Mouse (Mus musculus) heart, embryonic 10.5 days (tissue): ENCODE measurements at regions not wholly inside any gene's neighbourhood (a gene's known extent, or its start where the extent isn't known, plus 50 kb on each side); places are given as distances from the start of the nearest gene placed in this dataset.

Experiments used
- DNase-seq: peaks from one replicate; pipeline ENCODE4 v3.0.0-alpha.2; 2017; ENCODE audit warnings: low spot score
- H3K27ac ChIP-seq: fragments of 300-500 bp; sonication (generic); 2 replicates; pipeline ENCODE4 v1.5.1; 2016; ENCODE audit warnings: mild to moderate bottlenecking
- H3K27me3 ChIP-seq: fragments of 300-500 bp; sonication (generic); 2 replicates; pipeline ENCODE4 v1.6.1; 2016; ENCODE audit warnings: mild to moderate bottlenecking; ENCODE audit not compliant: poor library complexity, insufficient read depth, severe bottlenecking
- H3K36me3 ChIP-seq: fragments of 300-500 bp; sonication (generic); 2 replicates; pipeline ENCODE4 v1.6.1; 2016; ENCODE audit warnings: mild to moderate bottlenecking, moderate library complexity
- H3K4me1 ChIP-seq: fragments of 300-500 bp; sonication (generic); 2 replicates; pipeline ENCODE4 v1.6.1; 2016; ENCODE audit warnings: mild to moderate bottlenecking
- H3K4me3 ChIP-seq: fragments of 300-500 bp; sonication (generic); 2 replicates; pipeline ENCODE4 v1.5.1; 2016; ENCODE audit warnings: mild to moderate bottlenecking, moderate library complexity
- H3K9me3 ChIP-seq: fragments of 300-500 bp; sonication (generic); 2 replicates; pipeline ENCODE4 v1.6.1; 2016; ENCODE audit warnings: mild to moderate bottlenecking, moderate library complexity
- WGBS: fragments of 180-500 bp; shearing (Covaris S2); methylation state at CpG from one replicate; pipeline ENCODE4 v1.1.7; 2016; 5-methylcytosine and 5-hydroxymethylcytosine counted together

- Histone ChIP-seq H3K27me3 (no peaks in the 10 kb centered on the region), H3K27ac (peak overlapping the region; percentile 47; the same call in 1 of the 2 replicates), H3K4me1 (peaks cover 7% of the 10 kb centered on the region; the same call in 1 of the 2 replicates), H3K36me3 (no peaks in the 10 kb centered on the region), H3K4me3 (no peak overlapping the region), H3K9me3 (no peaks in the 10 kb centered on the region)
- whole genome bisulfite sequencing = 38% methylated on average over 6 of the region's 6 CpGs
- no peak for DNase-seq
These were observed 247.6 kb downstream of the Tox3 start for GRCm38 (mm10) chr8:90100509-90100908.

GRCm38 (mm10) chr8:90082630-90083029 lies 265.5 kb downstream of the Tox3 start:
- H3K27me3 ChIP-seq = no peaks in the 10 kb centered on the region
- DNase-seq = no peak
- H3K4me3 ChIP-seq = no peak overlapping the region
- no peaks in the 10 kb centered on the region for H3K4me1 ChIP-seq
- H3K9me3 ChIP-seq = no peaks in the 10 kb centered on the region
- no peaks in the 10 kb centered on the region for H3K36me3 ChIP-seq
- H3K27ac ChIP-seq = no peak overlapping the region
- WGBS = 83% methylated on average over 5 of the region's 5 CpGs

GRCm38 (mm10) chr8:90076381-90076780 lies 271.8 kb downstream of the Tox3 start:
- Histone ChIP-seq H3K9me3 (no peaks in the 10 kb centered on the region), H3K4me3 (no peak overlapping the region), H3K36me3 (no peaks in the 10 kb centered on the region), H3K27ac (no peak overlapping the region), H3K27me3 (no peaks in the 10 kb centered on the region), H3K4me1 (peaks cover 7% of the 10 kb centered on the region; the same call in 1 of the 2 replicates)
- DNase-seq = no peak

DNA sequence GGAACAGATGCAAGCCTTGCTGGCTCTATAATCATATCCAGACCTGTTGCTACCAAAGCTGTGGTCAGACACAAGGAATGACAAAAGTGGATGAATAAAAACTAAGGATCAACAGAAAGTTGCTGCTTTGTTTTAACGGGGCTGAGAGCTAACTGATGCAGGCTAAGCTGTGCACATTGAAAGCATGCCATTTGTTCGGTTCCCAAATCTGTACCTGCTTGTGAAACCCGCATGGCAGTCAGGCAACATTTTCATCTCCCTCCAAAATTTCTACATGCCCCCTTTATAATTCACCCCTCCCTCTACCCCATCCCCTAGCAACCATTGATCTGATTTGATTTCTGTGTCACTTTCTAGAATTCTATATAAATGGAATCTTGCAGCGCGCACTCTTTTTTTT lies 272.3 kb downstream of the Tox3 start:
- Histone ChIP-seq H3K27ac (no peak overlapping the region), H3K36me3 (no peaks in the 10 kb centered on the region), H3K9me3 (no peaks in the 10 kb centered on the region), H3K4me3 (no peak overlapping the region), H3K4me1 (peaks cover 7% of the 10 kb centered on the region; the same call in 1 of the 2 replicates), H3K27me3 (no peaks in the 10 kb centered on the region)
- DNase-seq = no peak
- 88% methylated on average over 5 of the region's 5 CpGs for WGBS

DNA sequence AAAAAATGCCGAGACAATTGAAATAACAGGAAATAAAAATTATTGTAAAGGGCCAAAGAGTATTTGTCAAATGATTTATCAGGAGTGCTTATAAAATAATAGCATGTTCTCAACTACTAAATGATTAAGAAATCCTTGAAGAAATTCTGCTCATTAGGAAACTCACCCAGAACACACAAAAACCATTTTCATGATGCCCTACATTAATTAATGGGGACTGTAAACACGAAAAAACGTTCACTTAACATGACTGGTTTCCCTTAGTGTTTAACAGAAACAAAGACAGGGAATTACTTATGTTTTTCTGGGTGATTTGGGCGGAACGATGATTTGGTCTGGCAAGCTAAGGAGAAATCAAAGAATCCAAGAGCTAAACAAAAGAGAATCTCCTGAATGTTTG lies 278.1 kb downstream of the Tox3 start:
- H3K4me3 ChIP-seq = no peak overlapping the region
- H3K36me3 ChIP-seq = no peaks in the 10 kb centered on the region
- WGBS = 78% methylated on average over 5 of the region's 5 CpGs
- no peak overlapping the region for H3K27ac ChIP-seq
- H3K4me1 ChIP-seq = peaks cover 7% of the 10 kb centered on the region; the same call in 1 of the 2 replicates
- no peak for DNase-seq
- H3K9me3 ChIP-seq = no peaks in the 10 kb centered on the region
- H3K27me3 ChIP-seq = no peaks in the 10 kb centered on the region

DNA sequence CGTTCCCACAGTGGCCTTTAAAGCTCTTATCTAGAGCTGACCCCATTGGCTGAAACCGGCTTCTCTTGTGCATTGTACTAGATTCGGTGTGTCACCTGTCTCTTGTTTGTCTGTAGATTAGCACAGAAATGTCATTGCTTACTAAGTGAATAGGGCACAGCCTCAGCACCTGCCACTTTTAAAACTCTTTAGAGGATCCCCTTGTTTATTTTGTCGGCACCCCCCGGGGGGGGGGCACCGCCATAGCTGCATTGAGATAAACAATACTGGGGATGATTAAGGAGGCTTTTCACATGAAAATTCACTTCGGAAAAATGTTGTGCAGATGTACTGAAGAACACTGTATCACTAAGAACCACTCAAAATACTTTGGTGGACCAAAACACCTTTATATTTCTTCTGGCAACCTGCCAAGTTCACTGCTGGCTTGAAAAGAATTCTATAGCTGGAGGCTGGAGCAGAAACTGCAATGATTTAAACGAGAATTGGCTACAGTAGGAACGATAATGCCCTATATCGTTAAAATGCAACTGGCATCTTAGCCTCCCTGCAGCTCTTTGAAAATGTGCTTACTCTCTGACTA lies 278.6 kb downstream of the Tox3 start:
- H3K4me3 ChIP-seq = peak overlapping the region; percentile 44; the same call in 1 of the 2 replicates
- H3K9me3 ChIP-seq = no peaks in the 10 kb centered on the region
- H3K27me3 ChIP-seq = no peaks in the 10 kb centered on the region
- no peak for DNase-seq
- no peak overlapping the region for H3K27ac ChIP-seq
- peaks cover 7% of the 10 kb centered on the region; the same call in 1 of the 2 replicates for H3K4me1 ChIP-seq
- 22% methylated on average over 10 of the region's 10 CpGs for WGBS
- H3K36me3 ChIP-seq = no peaks in the 10 kb centered on the region

DNA sequence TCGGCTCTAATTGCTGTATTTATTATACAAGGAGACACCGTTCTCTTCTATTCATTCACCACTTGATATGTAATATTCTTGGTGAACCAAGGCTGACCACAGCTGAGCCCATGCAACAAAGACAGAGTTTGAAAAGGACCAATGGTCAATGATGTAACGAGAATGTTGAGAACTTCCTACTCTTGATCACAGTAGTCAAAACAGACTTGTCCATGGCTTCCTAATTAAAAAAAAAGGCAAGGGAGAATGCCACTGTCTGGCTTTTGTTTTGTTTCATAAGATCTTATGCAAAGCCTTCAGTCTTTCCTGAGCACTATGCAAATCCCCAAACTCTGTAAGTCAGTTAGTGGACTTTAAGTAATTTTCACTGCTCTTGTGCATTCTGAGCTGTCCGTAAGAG lies 279.7 kb downstream of the Tox3 start:
- no peak for DNase-seq
- WGBS = 84% methylated on average over 4 of the region's 4 CpGs
- no peaks in the 10 kb centered on the region for H3K9me3 ChIP-seq

GRCm38 (mm10) chr8:90064381-90064780 lies 283.8 kb downstream of the Tox3 start:
- 80% methylated on average over 6 of the region's 6 CpGs for whole genome bisulfite sequencing
- no peak for DNase-seq
- peaks cover 2% of the 10 kb centered on the region; the same call in 1 of the 2 replicates for H3K4me1 ChIP-seq
- H3K36me3 ChIP-seq = no peaks in the 10 kb centered on the region
- H3K4me3 ChIP-seq = no peak overlapping the region
- H3K9me3 ChIP-seq = no peaks in the 10 kb centered on the region
- no peak overlapping the region for H3K27ac ChIP-seq
- no peaks in the 10 kb centered on the region for H3K27me3 ChIP-seq

More for the DNA sequence above, 279.7 kb downstream of the Tox3 start:
- Histone ChIP-seq H3K36me3 (no peaks in the 10 kb centered on the region), H3K4me3 (no peak overlapping the region), H3K27ac (no peak overlapping the region), H3K27me3 (no peaks in the 10 kb centered on the region), H3K4me1 (peaks cover 7% of the 10 kb centered on the region; the same call in 1 of the 2 replicates)

GRCm38 (mm10) chr8:90063291-90063690 lies 284.9 kb downstream of the Tox3 start:
- DNase-seq = no peak

DNA sequence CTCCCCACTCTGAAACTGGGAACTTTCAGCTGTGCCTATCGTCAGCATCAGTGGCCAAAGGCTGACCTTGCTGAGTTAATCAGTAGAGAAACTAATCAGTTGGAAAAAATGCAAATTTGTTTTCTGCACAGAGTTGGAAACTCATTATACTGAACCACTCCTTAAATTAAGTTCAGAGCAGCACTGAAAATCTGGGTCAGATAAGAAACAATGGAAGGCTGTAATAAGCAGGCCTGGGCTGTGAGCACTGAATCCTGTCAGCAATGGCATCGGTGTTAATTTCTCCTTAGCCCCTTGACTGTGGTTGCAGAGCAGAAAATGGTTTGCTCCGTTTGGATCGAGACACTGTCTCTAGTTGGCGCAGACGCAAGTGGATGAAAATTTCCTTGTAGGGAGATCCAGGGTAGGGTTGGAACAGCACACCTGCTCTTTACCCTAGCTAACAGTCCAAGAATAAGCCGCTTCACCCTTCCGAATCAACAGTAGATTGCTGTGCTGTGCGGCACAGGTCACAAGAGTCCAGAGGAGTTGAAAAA lies 289.4 kb downstream of the Tox3 start:
- H3K4me3 ChIP-seq = no peak overlapping the region
- no peaks in the 10 kb centered on the region for H3K4me1 ChIP-seq
- no peaks in the 10 kb centered on the region for H3K9me3 ChIP-seq
- DNase-seq = no peak
- no peak overlapping the region for H3K27ac ChIP-seq
- no peaks in the 10 kb centered on the region for H3K36me3 ChIP-seq
- WGBS = 76% methylated on average over 9 of the region's 9 CpGs
- H3K27me3 ChIP-seq = no peaks in the 10 kb centered on the region

More at GRCm38 (mm10) chr8:90063291-90063690, 284.9 kb downstream of the Tox3 start:
- Histone ChIP-seq H3K36me3 (no peaks in the 10 kb centered on the region), H3K4me3 (no peak overlapping the region), H3K27me3 (no peaks in the 10 kb centered on the region), H3K9me3 (no peaks in the 10 kb centered on the region), H3K4me1 (no peaks in the 10 kb centered on the region), H3K27ac (no peak overlapping the region)
- WGBS = 79% methylated on average over 1 of the region's 1 CpGs

DNA sequence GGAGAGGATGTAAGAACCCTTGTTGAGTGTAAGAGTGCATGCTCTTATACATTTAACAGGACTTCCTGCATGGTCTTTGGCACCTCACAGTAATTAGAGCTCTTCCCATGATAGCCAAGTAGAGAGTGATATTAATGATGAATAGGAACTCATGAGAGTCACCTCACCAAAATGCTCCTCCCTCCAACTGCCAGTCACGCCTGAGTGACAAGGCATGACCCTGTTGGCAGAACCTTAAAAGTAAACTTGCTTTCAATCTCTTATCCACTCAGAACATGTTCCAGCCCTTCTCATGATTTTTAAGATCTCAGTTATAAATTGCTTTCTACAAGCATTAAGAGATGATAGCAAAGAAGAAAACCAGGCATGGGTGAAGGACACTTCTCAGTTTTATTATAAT lies 291.8 kb downstream of the Tox3 start:
- Histone ChIP-seq H3K27ac (no peak overlapping the region), H3K9me3 (no peaks in the 10 kb centered on the region), H3K4me3 (no peak overlapping the region), H3K27me3 (no peaks in the 10 kb centered on the region), H3K4me1 (no peaks in the 10 kb centered on the region), H3K36me3 (no peaks in the 10 kb centered on the region)
- 73% methylated on average over 1 of the region's 1 CpGs for WGBS
- DNase-seq = no peak

DNA sequence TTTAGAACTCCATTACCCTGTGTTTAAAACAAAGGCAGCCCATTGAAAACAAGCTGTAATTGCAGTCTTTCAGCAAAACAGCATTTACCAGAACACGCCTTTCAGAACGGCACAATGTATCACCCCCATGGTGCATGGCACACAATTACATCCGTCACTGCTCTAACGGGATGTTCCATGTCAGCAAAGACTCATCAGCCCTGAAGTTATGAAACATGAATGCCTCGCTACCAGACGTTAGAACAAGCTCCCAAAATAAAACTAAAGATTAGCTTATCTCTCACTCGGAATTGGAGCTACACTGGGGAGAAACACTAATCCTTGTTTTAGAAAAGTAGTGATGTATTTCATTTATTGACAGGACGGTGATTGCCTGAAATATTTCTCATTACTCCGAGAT lies 301.4 kb downstream of the Tox3 start:
- WGBS = 47% methylated on average over 9 of the region's 9 CpGs
- H3K4me3 ChIP-seq = no peak overlapping the region
- H3K4me1 ChIP-seq = no peaks in the 10 kb centered on the region
- no peak overlapping the region for H3K27ac ChIP-seq
- H3K9me3 ChIP-seq = no peaks in the 10 kb centered on the region
- DNase-seq = no peak
- H3K36me3 ChIP-seq = no peaks in the 10 kb centered on the region
- no peaks in the 10 kb centered on the region for H3K27me3 ChIP-seq

DNA sequence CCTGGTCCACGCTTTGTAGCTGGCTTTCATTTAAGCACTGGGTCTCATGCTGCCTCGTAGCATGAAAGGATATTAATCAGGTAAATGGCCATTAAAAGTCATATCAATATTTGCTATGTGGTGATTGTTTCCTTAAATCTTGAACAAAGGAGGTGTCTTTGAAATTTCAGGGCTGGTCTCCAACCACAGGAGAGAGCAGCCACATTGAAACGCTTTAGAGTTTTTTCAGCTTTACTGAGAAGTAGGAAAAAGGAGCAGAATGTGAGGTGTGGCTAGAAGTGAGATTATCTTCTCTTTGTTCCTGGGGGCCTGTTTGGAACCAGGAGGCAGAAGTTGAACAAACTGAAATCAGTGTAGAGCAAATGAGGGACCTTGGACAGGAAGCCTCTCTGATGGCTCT lies 311.7 kb downstream of the Tox3 start:
- no peak for DNase-seq
- H3K36me3 ChIP-seq = no peaks in the 10 kb centered on the region
- no peaks in the 10 kb centered on the region for H3K4me1 ChIP-seq
- H3K27ac ChIP-seq = no peak overlapping the region
- no peaks in the 10 kb centered on the region for H3K27me3 ChIP-seq
- no peak overlapping the region for H3K4me3 ChIP-seq
- 81% methylated on average over 3 of the region's 3 CpGs for WGBS
- H3K9me3 ChIP-seq = no peaks in the 10 kb centered on the region

DNA sequence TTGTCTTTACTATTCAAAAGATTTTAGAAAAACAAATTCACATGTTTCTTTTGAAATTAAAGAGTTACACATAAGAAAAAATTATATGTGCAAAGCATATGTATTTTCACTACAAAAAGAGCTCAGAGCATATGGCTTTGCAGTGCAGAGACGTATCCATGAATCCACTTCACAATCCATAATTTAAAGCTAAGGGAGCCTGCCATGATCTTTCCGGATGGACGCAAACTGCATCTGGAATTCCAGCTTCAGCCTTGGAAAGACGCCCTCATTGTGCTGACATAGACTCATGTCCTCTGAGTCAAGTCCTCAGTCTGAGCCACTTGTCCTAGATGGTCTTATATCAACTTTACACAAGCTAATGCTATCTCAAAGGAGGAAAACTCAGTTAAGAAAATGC lies 315.6 kb downstream of the Tox3 start:
- H3K27ac ChIP-seq = no peak overlapping the region
- H3K9me3 ChIP-seq = no peaks in the 10 kb centered on the region
- no peaks in the 10 kb centered on the region for H3K4me1 ChIP-seq
- H3K36me3 ChIP-seq = no peaks in the 10 kb centered on the region
- DNase-seq = no peak
- no peaks in the 10 kb centered on the region for H3K27me3 ChIP-seq
- WGBS = 90% methylated on average over 4 of the region's 4 CpGs
- H3K4me3 ChIP-seq = no peak overlapping the region
